Mouse (Mus musculus) ovary, postnatal 10 days (tissue): ENCODE data around the gene Olfr50.

Source experiments
- DNase-seq: peaks from one replicate; pipeline ENCODE4 v3.0.0; 2022; ENCODE audit warnings: low spot score

Gene Olfr50

GRCm38 (mm10) chr2:36790238-36790637 lies at the start of gene Olfr50:
TSS of gene Olfr50 (plus strand) at chr2:36790538.
- no peak for DNase-seq

- no peak for DNase-seq
Observed at GRCm38 (mm10) chr2:36783976-36784375, 6.4 kb upstream of the Olfr50 start, which contains the start of gene Olfr348. TSS of gene Olfr348 (plus strand) at chr2:36784276.

- DNase-seq, result no peak
Observed at GRCm38 (mm10) chr2:36816932-36817331, 26.6 kb downstream of the Olfr50 start, which contains the start of gene Olfr3. TSS of gene Olfr3 (minus strand) at chr2:36817032.

GRCm38 (mm10) chr2:36846010-36846409 lies 55.7 kb downstream of the Olfr50 start, which contains the start of gene Olfr350:
TSS of gene Olfr350 (plus strand) at chr2:36846310.
- DNase-seq, result no peak
